Mouse (Mus musculus) neural tube, embryonic 11.5 days (tissue): ENCODE measurements around the gene Lpcat1. TPM values are rescaled to one million over a fixed set of nuclear protein-coding genes. Genes with fewer than 3 reads are reported as not detected.

ENCODE experiments used
- ATAC-seq: fragments of 200-750 bp; cut with Nextera tagmentation; 2 replicates; pipeline ENCODE4 v1.8.0; 2017; ENCODE audit warnings: moderate number of reproducible peaks, mild to moderate bottlenecking, moderate TSS enrichment, moderate library complexity; ENCODE audit not compliant: insufficient read depth, low FRiP score, low TSS enrichment
- DNase-seq: peaks from one replicate; pipeline ENCODE4 v3.0.0-alpha.2; 2015; ENCODE audit warnings: low spot score
- H3K27ac ChIP-seq: fragments of 300-500 bp; sonication (generic); 2 replicates; pipeline ENCODE4 v1.5.1; 2014; ENCODE audit warnings: low read depth, mild to moderate bottlenecking, low read length
- H3K27me3 ChIP-seq: fragments of 300-500 bp; sonication (generic); 2 replicates; pipeline ENCODE4 v1.6.1; 2014; ENCODE audit warnings: mild to moderate bottlenecking, low read length, mixed read lengths; ENCODE audit not compliant: control insufficient read depth, insufficient read depth
- H3K36me3 ChIP-seq: fragments of 300-500 bp; sonication (generic); 2 replicates; pipeline ENCODE4 v1.6.1; 2014; ENCODE audit warnings: mild to moderate bottlenecking, low read length, moderate library complexity, mixed read lengths; ENCODE audit not compliant: control insufficient read depth, insufficient read depth
- H3K4me1 ChIP-seq: fragments of 300-500 bp; sonication (generic); 2 replicates; pipeline ENCODE4 v1.6.1; 2014; ENCODE audit warnings: low read length, mixed read lengths; ENCODE audit not compliant: control insufficient read depth, insufficient read depth
- H3K4me2 ChIP-seq: fragments of 300-500 bp; sonication (generic); 2 replicates; pipeline ENCODE4 v1.6.1; 2014; ENCODE audit warnings: low read depth, mild to moderate bottlenecking, moderate library complexity
- H3K4me3 ChIP-seq: fragments of 300-500 bp; sonication (generic); 2 replicates; pipeline ENCODE4 v1.5.1; 2014; ENCODE audit warnings: low read depth, low read length
- H3K9ac ChIP-seq: fragments of 300-500 bp; sonication (generic); 2 replicates; pipeline ENCODE4 v1.6.1; 2014; ENCODE audit warnings: mild to moderate bottlenecking, low read length
- H3K9me3 ChIP-seq: fragments of 300-500 bp; sonication (generic); 2 replicates; pipeline ENCODE4 v1.6.1; 2016; ENCODE audit warnings: low read length; ENCODE audit not compliant: control insufficient read depth
- WGBS: fragments of 180-500 bp; shearing (Covaris S2); extraction: QIAGEN DNeasy Blood & Tissue Kit; methylation state at CpG from one replicate; pipeline ENCODE4 v1.1.7; 2014; 5-methylcytosine and 5-hydroxymethylcytosine counted together
- polyA plus RNA-seq: library from polyadenylated mRNA; unstranded; fragments of >200 nt; fragmentation: Nextera tagmentation; extraction: Ambion mirVana; gene quantifications from 2 replicates; pipeline ENCODE4 v1.2.1, GENCODE M21; 2014

Lpcat1 gene
- polyA plus RNA-seq, 1 experiment from 2014 or later, result 49.8 TPM

GRCm38 (mm10) chr13:73467421-73468237 is 632 bp downstream of the Lpcat1 start:
- peaks cover 14% of the 10 kb centered on the region for H3K4me1 ChIP-seq
- H3K4me2 ChIP-seq, result peak overlapping the region; percentile 92
- H3K9me3 ChIP-seq, result no peaks in the 10 kb centered on the region
- DNase-seq (peak; percentile 41), ATAC-seq (peak; percentile 87)
- H3K36me3 ChIP-seq, result no peaks in the 10 kb centered on the region
- WGBS, result under 1% methylated on average over 46 of the region's 53 CpGs
- H3K27me3 ChIP-seq, result no peaks in the 10 kb centered on the region
- peak overlapping the region; percentile 89 for H3K9ac ChIP-seq
- H3K4me3 ChIP-seq, result peak overlapping the region; percentile 76
- peak overlapping the region; percentile 93 for H3K27ac ChIP-seq

DNA sequence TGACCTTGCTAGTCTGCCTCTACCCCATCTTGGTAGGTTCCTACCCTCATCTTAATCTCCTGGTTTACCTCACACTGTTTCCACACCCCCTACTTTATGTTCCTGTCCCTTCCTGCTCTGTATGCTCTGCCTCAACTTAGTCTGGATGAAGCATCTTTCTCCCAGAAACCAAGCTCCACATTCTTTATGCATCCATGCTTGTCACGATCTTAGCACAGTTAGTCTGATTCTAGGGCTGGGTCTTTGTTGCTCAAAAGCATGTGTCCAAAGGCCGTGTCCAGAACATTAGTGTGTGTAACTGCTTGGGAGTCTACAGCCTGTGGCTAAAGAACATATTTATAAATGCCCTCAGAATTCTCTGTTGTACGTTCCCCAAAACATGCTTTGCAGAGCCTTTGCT is 1.8 kb downstream of the Lpcat1 start:
- Histone ChIP-seq H3K9me3 (no peaks in the 10 kb centered on the region), H3K4me3 (peak overlapping the region; percentile 76; the same call in 1 of the 2 replicates), H3K27me3 (no peaks in the 10 kb centered on the region), H3K27ac (no peak overlapping the region), H3K4me1 (peaks cover 14% of the 10 kb centered on the region), H3K36me3 (no peaks in the 10 kb centered on the region), H3K9ac (peak overlapping the region; percentile 89; the same call in 1 of the 2 replicates), H3K4me2 (peak overlapping the region; percentile 92)
- ATAC-seq (no peak), DNase-seq (no peak)
- 73% methylated on average over 3 of the region's 3 CpGs for WGBS

DNA sequence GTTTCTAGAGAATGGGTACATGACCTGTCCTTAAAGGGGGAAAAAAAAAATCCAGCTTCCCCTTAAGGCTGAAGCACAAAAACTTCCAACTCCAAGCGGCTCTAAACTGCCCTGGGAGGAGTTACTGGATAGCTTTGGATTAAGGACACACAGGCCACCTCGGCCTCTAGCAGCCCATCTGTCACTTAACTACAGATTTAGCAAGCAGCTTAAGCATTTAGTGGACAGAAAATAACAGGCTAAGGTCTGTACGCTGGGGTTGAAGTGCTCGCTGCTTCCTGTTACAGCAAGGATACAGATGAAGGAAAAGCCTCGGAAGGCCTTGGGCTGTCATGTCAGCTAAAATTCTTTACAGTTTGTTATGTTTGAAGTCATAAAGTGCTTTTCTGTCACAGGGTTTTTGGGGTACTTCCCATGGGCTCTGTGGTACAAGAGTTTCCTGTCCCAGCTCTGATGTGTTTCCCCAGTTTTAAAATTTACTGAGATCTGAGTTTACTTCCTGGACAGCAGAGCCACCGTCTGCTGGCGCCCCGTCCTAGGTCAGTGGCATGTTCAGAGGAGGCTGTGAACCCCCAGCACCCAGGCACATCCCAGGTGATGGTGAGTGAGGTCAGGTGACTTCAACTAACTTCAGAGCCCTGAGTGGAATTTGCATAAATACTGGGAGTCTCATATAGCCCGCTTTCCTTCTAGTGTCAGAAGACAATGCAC is 2.4 kb downstream of the Lpcat1 start:
- no peaks in the 10 kb centered on the region for H3K9me3 ChIP-seq
- DNase-seq, result no peak
- peaks cover 14% of the 10 kb centered on the region for H3K4me1 ChIP-seq
- no peak overlapping the region for H3K4me3 ChIP-seq
- WGBS, result 71% methylated on average over 9 of the region's 9 CpGs
- no peak overlapping the region for H3K4me2 ChIP-seq
- no peak for ATAC-seq
- H3K9ac ChIP-seq, result no peak overlapping the region
- no peak overlapping the region for H3K27ac ChIP-seq
- H3K36me3 ChIP-seq, result no peaks in the 10 kb centered on the region
- H3K27me3 ChIP-seq, result no peaks in the 10 kb centered on the region

GRCm38 (mm10) chr13:73472481-73472880 is 5.5 kb downstream of the Lpcat1 start:
- no peak overlapping the region for H3K4me3 ChIP-seq
- H3K4me1 ChIP-seq, result peaks cover 14% of the 10 kb centered on the region
- ATAC-seq (no peak), DNase-seq (no peak)
- H3K27me3 ChIP-seq, result no peaks in the 10 kb centered on the region
- H3K27ac ChIP-seq, result no peak overlapping the region
- no peaks in the 10 kb centered on the region for H3K9me3 ChIP-seq
- 82% methylated on average over 3 of the region's 3 CpGs for WGBS
- no peak overlapping the region for H3K4me2 ChIP-seq
- no peak overlapping the region for H3K9ac ChIP-seq
- H3K36me3 ChIP-seq, result no peaks in the 10 kb centered on the region

DNA sequence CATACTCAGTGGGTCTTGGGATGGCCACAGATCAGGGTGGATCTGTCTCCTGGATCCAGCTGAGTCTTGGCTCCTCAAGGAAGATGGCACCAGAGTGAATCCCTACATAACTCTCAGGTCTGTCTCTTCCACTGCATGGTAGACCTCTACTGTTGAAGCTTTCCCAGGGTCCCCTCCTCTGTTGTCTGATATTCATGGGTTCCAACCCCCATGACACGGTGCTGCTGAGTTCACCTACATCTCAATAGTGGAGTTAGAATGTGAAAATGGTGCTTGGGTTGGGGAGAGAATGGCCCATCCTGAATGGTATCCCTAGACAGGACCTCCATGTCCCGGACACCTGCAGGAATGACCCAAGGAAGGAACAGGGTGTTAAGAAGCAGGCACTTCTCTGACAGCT is 6.7 kb downstream of the Lpcat1 start:
- H3K4me1 ChIP-seq, result peaks cover 4% of the 10 kb centered on the region
- DNase-seq (no peak), ATAC-seq (no peak)
- H3K27ac ChIP-seq, result no peak overlapping the region
- H3K27me3 ChIP-seq, result no peaks in the 10 kb centered on the region
- no peak overlapping the region for H3K4me2 ChIP-seq
- WGBS, result 95% methylated on average over 2 of the region's 2 CpGs
- H3K9ac ChIP-seq, result no peak overlapping the region
- no peak overlapping the region for H3K4me3 ChIP-seq
- H3K9me3 ChIP-seq, result no peaks in the 10 kb centered on the region
- no peaks in the 10 kb centered on the region for H3K36me3 ChIP-seq

DNA sequence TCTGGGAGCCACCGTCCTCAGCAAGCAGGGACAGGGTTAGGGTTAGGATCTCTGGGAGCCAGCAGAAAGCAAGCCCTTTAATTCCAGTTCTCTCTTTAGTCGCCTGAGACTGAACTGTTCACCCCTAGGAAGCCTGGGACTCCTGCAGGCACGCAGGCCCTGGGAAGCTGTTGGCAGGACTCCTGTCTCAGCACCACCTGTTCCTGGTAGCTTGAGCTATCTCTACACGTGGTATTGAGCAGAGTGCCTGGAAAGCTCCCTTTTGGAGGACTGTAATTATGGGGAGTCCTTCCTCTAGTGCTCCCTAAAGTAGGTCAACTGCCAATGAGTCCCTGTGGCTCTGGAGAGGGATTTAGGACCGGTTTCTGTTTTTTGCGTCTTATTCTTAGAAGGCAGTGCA is 7.2 kb downstream of the Lpcat1 start:
- no peaks in the 10 kb centered on the region for H3K9me3 ChIP-seq
- H3K4me1 ChIP-seq, result 0 out of 2 replicates have a peak, but pooled peaks cover 2% of the 10 kb centered on the region
- ATAC-seq (no peak), DNase-seq (no peak)
- H3K4me2 ChIP-seq, result no peak overlapping the region
- 84% methylated on average over 6 of the region's 6 CpGs for WGBS
- H3K27me3 ChIP-seq, result no peaks in the 10 kb centered on the region
- no peak overlapping the region for H3K27ac ChIP-seq
- no peak overlapping the region for H3K4me3 ChIP-seq
- no peak overlapping the region for H3K9ac ChIP-seq
- no peaks in the 10 kb centered on the region for H3K36me3 ChIP-seq

DNA sequence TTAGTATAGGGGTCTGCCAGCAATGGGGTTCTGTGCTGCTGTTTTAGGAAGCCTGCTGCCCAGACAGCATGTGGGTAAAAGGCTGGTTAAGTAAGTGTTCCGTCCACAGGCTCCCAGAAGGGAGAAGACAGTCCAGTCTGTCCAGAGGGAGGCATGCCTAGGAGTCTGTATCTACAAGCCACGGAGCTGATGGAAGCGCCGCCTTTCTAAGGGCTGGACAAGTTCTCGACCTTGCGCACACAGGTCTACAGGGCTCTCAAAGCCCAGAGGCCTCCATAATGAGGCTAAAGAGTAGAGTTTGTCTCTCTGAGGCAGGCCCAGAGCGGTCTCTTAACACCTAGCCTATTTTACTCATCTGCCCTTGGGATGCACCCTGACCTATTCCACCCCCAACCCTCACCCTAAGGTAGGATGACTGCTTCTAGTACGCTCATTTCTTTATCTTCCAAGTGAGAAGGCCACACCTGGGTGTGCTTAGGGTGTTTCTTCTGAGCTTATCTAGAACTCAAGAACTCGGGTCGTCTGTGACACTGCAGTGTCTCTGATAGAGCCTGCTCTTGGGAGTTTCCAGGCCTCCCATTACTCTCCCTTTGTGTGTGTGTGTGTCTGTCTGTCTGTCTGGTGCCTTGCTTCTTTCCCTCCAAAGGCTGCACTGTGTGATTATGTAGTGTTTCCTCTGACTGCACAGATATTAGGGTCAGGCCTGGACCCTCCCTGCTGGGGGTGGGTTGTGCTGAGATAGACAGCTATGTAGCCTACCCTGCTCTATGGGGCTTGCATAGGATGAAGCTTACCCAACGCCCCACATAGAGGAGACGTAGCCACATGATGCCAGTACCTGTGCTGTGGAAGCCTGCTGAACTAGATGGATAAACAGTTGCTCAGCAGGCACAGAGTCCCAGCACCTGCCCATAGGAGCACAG is 8.3 kb downstream of the Lpcat1 start:
- no peak overlapping the region for H3K27ac ChIP-seq
- WGBS, result 93% methylated on average over 12 of the region's 12 CpGs

GRCm38 (mm10) chr13:73476259-73476658 is 9.3 kb downstream of the Lpcat1 start:
- no peaks in the 10 kb centered on the region for H3K36me3 ChIP-seq
- no peaks in the 10 kb centered on the region for H3K4me1 ChIP-seq
- no peaks in the 10 kb centered on the region for H3K27me3 ChIP-seq
- H3K9me3 ChIP-seq, result no peaks in the 10 kb centered on the region
- DNase-seq (no peak), ATAC-seq (no peak)
- 88% methylated on average over 5 of the region's 5 CpGs for WGBS
- no peak overlapping the region for H3K27ac ChIP-seq
- no peak overlapping the region for H3K4me2 ChIP-seq
- no peak overlapping the region for H3K4me3 ChIP-seq
- H3K9ac ChIP-seq, result no peak overlapping the region

More for the DNA sequence above, 8.3 kb downstream of the Lpcat1 start:
- Histone ChIP-seq H3K9me3 (no peaks in the 10 kb centered on the region), H3K36me3 (no peaks in the 10 kb centered on the region), H3K4me1 (no peaks in the 10 kb centered on the region), H3K9ac (no peak overlapping the region), H3K4me2 (no peak overlapping the region), H3K4me3 (no peak overlapping the region), H3K27me3 (no peaks in the 10 kb centered on the region)
- ATAC-seq (no peak), DNase-seq (no peak)
